In genomic region chr9:119975286-119975685, GRCm38 (mm10) we compare ENCODE assay signal across 20 mouse cellular contexts. TPM values are rescaled to one million over a fixed set of nuclear protein-coding genes. Genes with fewer than 3 reads are reported as not detected.
"Had no signal": no experiment of that assay in that cellular context is flagged by ENCODE, and none has a peak within 500 bp of the region (broad histone marks: within the 10 kb centered on the region; RNA-seq: fewer than 3 reads in every experiment).

No protein-coding gene starts in this region.

- ATAC-seq: liver, postnatal 0 days; lung, postnatal 0 days; midbrain, embryonic 13.5 days; midbrain, embryonic 15.5 days had no signal

- H3K27ac ChIP-seq: lung, embryonic 15.5 days; macrophage; midbrain, embryonic 13.5 days; midbrain, embryonic 15.5 days; neural tube, embryonic 12.5 days; stomach, embryonic 15.5 days; stomach, postnatal 0 days had no signal

- H3K4me2 ChIP-seq: lung, embryonic 15.5 days; midbrain, embryonic 11.5 days; midbrain, embryonic 13.5 days; midbrain, embryonic 15.5 days; neural tube, embryonic 12.5 days; stomach, embryonic 15.5 days had no signal

- H3K27me3 ChIP-seq: lung, embryonic 15.5 days; midbrain, embryonic 15.5 days; neural tube, embryonic 12.5 days; stomach, embryonic 15.5 days had no signal

- DNase-seq: liver, postnatal 0 days; lung, adult 2 months; lung, postnatal 14 days; lung, postnatal 36 days; right cerebral cortex, postnatal 14 days; thymus, adult 2 months; thymus, postnatal 25 days had no signal

- H3K9me3 ChIP-seq: lung, embryonic 15.5 days; midbrain, embryonic 13.5 days; midbrain, embryonic 15.5 days; neural tube, embryonic 12.5 days; stomach, embryonic 15.5 days had no signal

- H3K36me3 ChIP-seq: midbrain, embryonic 13.5 days; midbrain, embryonic 15.5 days; neural tube, embryonic 12.5 days had no signal

- H3K4me3 ChIP-seq: lung, embryonic 15.5 days; midbrain, embryonic 13.5 days; midbrain, embryonic 15.5 days; neural tube, embryonic 12.5 days; stomach, embryonic 15.5 days had no signal

- H3K9ac ChIP-seq: liver, postnatal 0 days; lung, embryonic 15.5 days; midbrain, embryonic 13.5 days; midbrain, embryonic 15.5 days; neural tube, embryonic 12.5 days; stomach, embryonic 15.5 days had no signal

RNA-seq across cellular contexts. Expression of gene Ttc21a, which starts 37.9 kb away (rescaled TPM):
- total RNA-seq: monocyte, adult 5-6 weeks had no signal

RNA-seq across cellular contexts. Expression of gene Xirp1, which starts 48.1 kb away (rescaled TPM):
- total RNA-seq: megakaryocyte progenitor cell, adult 5-6 weeks; neutrophil, adult 5-6 weeks had no signal
- polyA plus RNA-seq: macrophage; midbrain, embryonic 11.5 days; midbrain, embryonic 15.5 days; midbrain, postnatal 0 days had no signal
